Mouse (Mus musculus): Measurements from ENCODE around the gene Pla2g10.
"Not testable (repeated sequence)": the region's sequence is repeated elsewhere in the genome, so short reads cannot be mapped to it uniquely, and the experiment has no call there.

The Pla2g10 gene

GRCm38 (mm10) chr16:13729428-13729827, 1.4 kb downstream of the Pla2g10 start:
- no peak for DNase-seq (ENCODE audit: low spot score in 2 of 2)

GRCm38 (mm10) chr16:13727811-13728335, 2.9 kb downstream of the Pla2g10 start:
- DNase-seq (ENCODE audit: low spot score in 2 of 2) = no peak

GRCm38 (mm10) chr16:13722937-13723336, 7.8 kb downstream of the Pla2g10 start:
- no peak for DNase-seq (ENCODE audit: low spot score in 2 of 2)

GRCm38 (mm10) chr16:13716821-13717553, 13.8 kb downstream of the Pla2g10 start:
- DNase-seq (ENCODE audit: low spot score in 2 of 2) = no peak

- no peak for DNase-seq (ENCODE audit: low spot score in 2 of 2)
Observed at GRCm38 (mm10) chr16:13714910-13715309, 15.9 kb downstream of the Pla2g10 start.

- DNase-seq (ENCODE audit: low spot score in 2 of 2) = no peak
Observed at GRCm38 (mm10) chr16:13704676-13705075, 26.1 kb downstream of the Pla2g10 start.

- DNase-seq (ENCODE audit: low spot score in 2 of 2) = no peak
Observed at GRCm38 (mm10) chr16:13702184-13702583, 28.6 kb downstream of the Pla2g10 start.

GRCm38 (mm10) chr16:13698998-13699397, 31.8 kb downstream of the Pla2g10 start:
- DNase-seq (ENCODE audit: low spot score in 2 of 2) = no peak

- DNase-seq (ENCODE audit: low spot score in 2 of 2) = no peak
Observed at GRCm38 (mm10) chr16:13678601-13679319, 52.0 kb downstream of the Pla2g10 start.

- no peak for DNase-seq (ENCODE audit: low spot score in 2 of 2)
Observed at GRCm38 (mm10) chr16:13674511-13674910, 56.3 kb downstream of the Pla2g10 start.

- no peak for DNase-seq (ENCODE audit: low spot score in 2 of 2)
Observed at GRCm38 (mm10) chr16:13673114-13673513, 57.7 kb downstream of the Pla2g10 start.

GRCm38 (mm10) chr16:13672386-13672898, 58.3 kb downstream of the Pla2g10 start:
- peak in 1 of 2 experiments; percentile 19 for DNase-seq (ENCODE audit: low spot score in 2 of 2)

- peak; percentile 65 to 78 for DNase-seq (ENCODE audit: low spot score in 2 of 2)
Observed at GRCm38 (mm10) chr16:13671685-13672385, 58.9 kb downstream of the Pla2g10 start, which contains the start of the genes Bfar and 3110001I22Rik. TSS of gene Bfar (plus strand) at chr16:13671858. TSS of gene 3110001I22Rik (plus strand) at chr16:13671929.

- DNase-seq (ENCODE audit: low spot score in 2 of 2) = not testable (repeated sequence)
Observed at GRCm38 (mm10) chr16:13670896-13671295, 59.9 kb downstream of the Pla2g10 start.

- no peak for DNase-seq (ENCODE audit: low spot score in 2 of 2)
Observed at GRCm38 (mm10) chr16:13669282-13669681, 61.5 kb downstream of the Pla2g10 start.

- DNase-seq (ENCODE audit: low spot score in 2 of 2) = no peak
Observed at GRCm38 (mm10) chr16:13668402-13669108, 62.2 kb downstream of the Pla2g10 start.

GRCm38 (mm10) chr16:13667878-13668343, 62.9 kb downstream of the Pla2g10 start, which contains the start of gene Parn:
TSS of gene Parn (minus strand) at chr16:13668170.
- DNase-seq (ENCODE audit: low spot score in 2 of 2) = peak; percentile 86 to 88
